Mouse (Mus musculus) urinary bladder, postnatal 10 days (tissue): ENCODE measurements at regions not wholly inside any gene's neighbourhood (a gene's known extent, or its start where the extent isn't known, plus 50 kb on each side); places are given as distances from the start of the nearest gene placed in this dataset.

ENCODE experiments used
- DNase-seq: peaks from one replicate; pipeline ENCODE4 v3.0.0; 2022; ENCODE audit warnings: low spot score

- DNase-seq: no peak
These were observed 135.9 kb upstream of the Cr2 start for GRCm38 (mm10) chr1:195312426-195312825.

- no peak for DNase-seq
These were observed 108.6 kb upstream of the Cr2 start for GRCm38 (mm10) chr1:195285076-195285475.

GRCm38 (mm10) chr1:195241496-195241895 lies 65.0 kb upstream of the Cr2 start:
- peak; percentile 100 for DNase-seq

- no peak for DNase-seq
These were observed 56.1 kb upstream of the Cr2 start for GRCm38 (mm10) chr1:195232658-195233057.

GRCm38 (mm10) chr1:195227007-195227406 lies 50.5 kb upstream of the Cr2 start:
- no peak for DNase-seq
